Mouse (Mus musculus): ENCODE measurements around the gene Cyp2u1. TPM values are rescaled to one million over a fixed set of nuclear protein-coding genes. Genes with fewer than 3 reads are reported as not detected.

The Cyp2u1 gene
- total RNA-seq (2023), result 1.1 to 2.2 TPM (median 1.9 TPM) in 4 replicates

DNA sequence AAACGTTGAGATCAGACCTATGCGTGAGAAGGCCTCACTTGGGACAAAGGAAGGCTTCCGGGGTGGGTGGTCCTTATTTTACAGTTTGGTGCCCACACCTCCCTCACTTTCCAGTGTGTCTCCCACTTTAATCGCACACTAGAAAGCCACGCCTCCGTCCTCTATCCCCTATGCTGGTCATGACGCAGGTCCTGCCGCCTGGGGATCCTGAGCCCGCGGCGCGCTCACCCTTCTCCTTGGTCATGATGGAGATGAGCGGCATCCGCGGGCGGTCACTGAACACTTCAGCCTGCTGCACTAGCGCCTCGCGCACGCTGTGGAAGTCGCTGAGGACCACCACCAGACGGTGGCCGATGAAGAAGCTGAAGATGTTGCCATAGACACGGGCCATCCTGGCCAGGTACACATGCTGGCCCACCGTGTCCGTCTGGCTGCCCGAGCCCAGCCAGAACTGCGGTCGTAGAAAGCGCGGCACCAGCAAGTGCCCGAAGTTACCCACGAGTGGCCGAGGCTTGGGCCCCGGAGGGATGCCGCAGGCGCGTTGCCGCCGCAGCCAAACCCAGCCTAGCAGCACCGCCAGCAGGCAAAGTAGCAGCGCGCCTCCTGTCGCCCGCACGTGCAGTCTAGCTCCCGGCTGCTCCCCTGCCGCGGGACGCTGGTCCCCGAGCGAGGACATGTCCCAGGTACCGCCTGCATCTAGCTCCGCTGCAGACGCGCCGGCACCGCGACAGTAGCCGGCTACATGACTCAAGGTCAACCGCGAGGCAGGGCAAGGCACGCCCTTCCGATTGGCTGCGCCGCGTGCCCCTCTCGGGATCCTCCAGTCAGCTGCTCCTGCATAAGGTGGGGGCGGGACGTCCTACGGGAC lies at the start of gene Cyp2u1:
Gene Cyp2u1 (minus strand): TSS at position 776 of the 868 bp plus-strand sequence.

DNA sequence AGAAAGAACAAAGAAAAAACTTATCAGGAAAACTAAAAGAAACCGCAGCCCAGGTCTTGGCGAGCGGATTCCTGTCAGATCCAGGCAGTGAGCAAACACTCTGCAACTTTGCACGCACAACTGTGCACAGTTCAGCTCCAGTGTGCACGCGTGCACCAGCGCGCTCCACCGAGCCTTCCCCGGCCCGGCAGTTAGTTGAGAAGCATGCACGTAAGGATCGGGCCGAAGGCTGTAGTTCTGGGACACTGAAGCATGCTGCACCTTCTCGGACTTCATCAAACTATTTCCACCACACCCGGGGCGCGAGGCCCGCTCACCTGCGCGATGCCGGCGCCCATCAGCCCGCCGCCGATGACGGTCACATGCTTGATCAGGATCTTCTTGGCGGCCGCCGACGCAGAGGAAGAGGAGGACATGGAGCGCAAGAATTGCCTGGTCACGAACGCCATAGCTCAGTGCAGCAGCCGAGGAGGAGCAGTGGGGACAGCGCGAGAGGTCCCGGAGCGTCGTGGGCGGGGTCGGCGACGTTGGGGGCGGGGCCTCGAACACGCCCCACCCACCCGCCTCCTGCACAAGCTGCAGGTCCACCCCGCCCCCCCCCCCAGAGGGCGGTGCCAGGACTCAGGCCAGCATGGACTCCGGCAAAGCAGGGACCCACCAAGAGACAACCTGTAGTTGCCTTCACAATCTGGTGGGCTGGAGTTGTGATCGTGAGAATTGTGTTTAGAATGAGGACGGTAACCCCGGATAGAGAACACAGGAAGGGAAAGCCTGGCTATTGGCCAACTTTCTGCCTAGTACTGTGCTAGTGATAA lies 31.3 kb downstream of the Cyp2u1 start, which contains the start of gene Hadh:
Gene Hadh (minus strand): TSS at position 543 of the 815 bp plus-strand sequence.

Other genes with a start within 250 kb of the Cyp2u1 start
- 6.1 to 8.7 TPM (median 6.8 TPM) in 4 replicates for gene Lef1, start 192.8 kb downstream of the Cyp2u1 start, total RNA-seq (2023)
- 19.1 to 23.6 TPM (median 22.0 TPM) in 4 replicates for gene Hadh, start 31.1 kb downstream of the Cyp2u1 start, total RNA-seq (2023)
- 0.09 to 0.27 TPM in 2 of 4 replicates, not detected in the others for gene Sgms2, start 188.2 kb upstream of the Cyp2u1 start, total RNA-seq (2023)

Data from B cell, adult 62 days (primary cell).